Mouse (Mus musculus): ENCODE results near the gene Rab22a. TPM values are rescaled to one million over a fixed set of nuclear protein-coding genes. Genes with fewer than 3 reads are reported as not detected.
"Not testable (repeated sequence)": the region's sequence is repeated elsewhere in the genome, so short reads cannot be mapped to it uniquely, and the experiment has no call there.

The Rab22a gene
- polyA plus RNA-seq, 1 experiment, result 32.6 TPM

- H3K4me1 ChIP-seq (ENCODE audit: control insufficient read depth, insufficient read depth, low read length), result no peaks in the 10 kb centered on the region
- TF ChIP-seq CTCF (IDR thresholded peaks at IDR 0.05; ENCODE audit: low read depth, low read length) (no peak), POLR2A (IDR thresholded peaks at IDR 0.05; ENCODE audit: borderline replicate concordance, low read depth, low read length) (no peak)
- H3K4me3 ChIP-seq (ENCODE audit: insufficient read depth, low read length), result no peak overlapping the region
- no peak overlapping the region for H3K27ac ChIP-seq (ENCODE audit: insufficient read depth, low read depth, low read length)
Measured at GRCm38 (mm10) chr2:173713241-173713640, 53.7 kb downstream of the Rab22a start.

GRCm38 (mm10) chr2:173714620-173715218 is 55.2 kb downstream of the Rab22a start:
- no peaks in the 10 kb centered on the region for H3K4me1 ChIP-seq (ENCODE audit: control insufficient read depth, insufficient read depth, low read length)
- H3K27ac ChIP-seq (ENCODE audit: insufficient read depth, low read depth, low read length), result no peak overlapping the region
- no peak overlapping the region for H3K4me3 ChIP-seq (ENCODE audit: insufficient read depth, low read length)
- TF ChIP-seq POLR2A (IDR thresholded peaks at IDR 0.05; ENCODE audit: borderline replicate concordance, low read depth, low read length), result no peak
- TF ChIP-seq CTCF (IDR thresholded peaks at IDR 0.05; ENCODE audit: low read depth, low read length), result no peak

GRCm38 (mm10) chr2:173716966-173717365 is 57.4 kb downstream of the Rab22a start:
- H3K27ac ChIP-seq (ENCODE audit: insufficient read depth, low read depth, low read length), result no peak overlapping the region

GRCm38 (mm10) chr2:173719115-173719514 is 59.6 kb downstream of the Rab22a start, which contains the start of gene 1700010B08Rik:
1700010B08Rik (plus strand) TSS chr2:173719415.
- H3K4me1 ChIP-seq (ENCODE audit: control insufficient read depth, insufficient read depth, low read length); H3K27ac ChIP-seq (ENCODE audit: insufficient read depth, low read depth, low read length); H3K4me3 ChIP-seq (ENCODE audit: insufficient read depth, low read length): not testable (repeated sequence)

More at GRCm38 (mm10) chr2:173716966-173717365, 57.4 kb downstream of the Rab22a start:
- Histone ChIP-seq H3K4me1 (ENCODE audit: control insufficient read depth, insufficient read depth, low read length) (no peaks in the 10 kb centered on the region), H3K4me3 (ENCODE audit: insufficient read depth, low read length) (no peak overlapping the region)
- TF ChIP-seq POLR2A (IDR thresholded peaks at IDR 0.05; ENCODE audit: borderline replicate concordance, low read depth, low read length) (no peak), CTCF (IDR thresholded peaks at IDR 0.05; ENCODE audit: low read depth, low read length) (no peak)

- no peak for TF ChIP-seq POLR2A (IDR thresholded peaks at IDR 0.05; ENCODE audit: borderline replicate concordance, low read depth, low read length)
- H3K4me3 ChIP-seq (ENCODE audit: insufficient read depth, low read length), result no peak overlapping the region
- H3K4me1 ChIP-seq (ENCODE audit: control insufficient read depth, insufficient read depth, low read length), result no peaks in the 10 kb centered on the region
- no peak overlapping the region for H3K27ac ChIP-seq (ENCODE audit: insufficient read depth, low read depth, low read length)
Measured at GRCm38 (mm10) chr2:173722251-173722857, 62.8 kb downstream of the Rab22a start.

GRCm38 (mm10) chr2:173724382-173724781 is 64.8 kb downstream of the Rab22a start:
- Histone ChIP-seq H3K27ac (ENCODE audit: insufficient read depth, low read depth, low read length) (no peak overlapping the region), H3K4me3 (ENCODE audit: insufficient read depth, low read length) (no peak overlapping the region), H3K4me1 (ENCODE audit: control insufficient read depth, insufficient read depth, low read length) (no peaks in the 10 kb centered on the region)
- TF ChIP-seq POLR2A (IDR thresholded peaks at IDR 0.05; ENCODE audit: borderline replicate concordance, low read depth, low read length), result no peak
- no peak for TF ChIP-seq CTCF (IDR thresholded peaks at IDR 0.05; ENCODE audit: low read depth, low read length)

- no peak overlapping the region for H3K27ac ChIP-seq (ENCODE audit: insufficient read depth, low read depth, low read length)
- no peaks in the 10 kb centered on the region for H3K4me1 ChIP-seq (ENCODE audit: control insufficient read depth, insufficient read depth, low read length)
- H3K4me3 ChIP-seq (ENCODE audit: insufficient read depth, low read length), result no peak overlapping the region
- TF ChIP-seq CTCF (IDR thresholded peaks at IDR 0.05; ENCODE audit: low read depth, low read length) (no peak), POLR2A (IDR thresholded peaks at IDR 0.05; ENCODE audit: borderline replicate concordance, low read depth, low read length) (no peak)
Measured at GRCm38 (mm10) chr2:173724940-173725807, 65.6 kb downstream of the Rab22a start.

- Histone ChIP-seq H3K27ac (ENCODE audit: insufficient read depth, low read depth, low read length) (no peak overlapping the region), H3K4me1 (ENCODE audit: control insufficient read depth, insufficient read depth, low read length) (no peaks in the 10 kb centered on the region), H3K4me3 (ENCODE audit: insufficient read depth, low read length) (no peak overlapping the region)
- TF ChIP-seq POLR2A (IDR thresholded peaks at IDR 0.05; ENCODE audit: borderline replicate concordance, low read depth, low read length) (no peak), CTCF (IDR thresholded peaks at IDR 0.05; ENCODE audit: low read depth, low read length) (no peak)
Measured at GRCm38 (mm10) chr2:173725819-173726218, 66.3 kb downstream of the Rab22a start.

- no peaks in the 10 kb centered on the region for H3K4me1 ChIP-seq (ENCODE audit: control insufficient read depth, insufficient read depth, low read length)
- H3K27ac ChIP-seq (ENCODE audit: insufficient read depth, low read depth, low read length), result no peak overlapping the region
- H3K4me3 ChIP-seq (ENCODE audit: insufficient read depth, low read length), result no peak overlapping the region
- TF ChIP-seq POLR2A (IDR thresholded peaks at IDR 0.05; ENCODE audit: borderline replicate concordance, low read depth, low read length) (no peak), CTCF (IDR thresholded peaks at IDR 0.05; ENCODE audit: low read depth, low read length) (no peak)
Measured at GRCm38 (mm10) chr2:173730444-173730966, 70.9 kb downstream of the Rab22a start.

GRCm38 (mm10) chr2:173734426-173734825 is 74.9 kb downstream of the Rab22a start:
- H3K4me1 ChIP-seq (ENCODE audit: control insufficient read depth, insufficient read depth, low read length), result peaks cover 9% of the 10 kb centered on the region
- no peak overlapping the region for H3K27ac ChIP-seq (ENCODE audit: insufficient read depth, low read depth, low read length)
- TF ChIP-seq CTCF (IDR thresholded peaks at IDR 0.05; ENCODE audit: low read depth, low read length) (no peak), POLR2A (IDR thresholded peaks at IDR 0.05; ENCODE audit: borderline replicate concordance, low read depth, low read length) (no peak)
- no peak overlapping the region for H3K4me3 ChIP-seq (ENCODE audit: insufficient read depth, low read length)

All from bone marrow macrophage, adult 2 months (primary cell).